Mouse (Mus musculus) cerebellum, adult 2 months (tissue): ENCODE data around the gene Strip2.

Experiments
- CTCF ChIP-seq: fragments of 200-500 bp; IDR thresholded peaks from 2 replicates; pipeline ENCODE4 v1.5.1; 2011; ENCODE audit warnings: low read depth, mild to moderate bottlenecking, control low read depth, low read length, moderate library complexity, borderline replicate concordance; ENCODE audit not compliant: insufficient read depth
- POLR2A ChIP-seq: fragments of 200-500 bp; IDR thresholded peaks from 2 replicates; pipeline ENCODE4 v1.6.1; 2011; ENCODE audit warnings: low read length, control low read depth, borderline replicate concordance; ENCODE audit not compliant: insufficient read depth

DNA sequence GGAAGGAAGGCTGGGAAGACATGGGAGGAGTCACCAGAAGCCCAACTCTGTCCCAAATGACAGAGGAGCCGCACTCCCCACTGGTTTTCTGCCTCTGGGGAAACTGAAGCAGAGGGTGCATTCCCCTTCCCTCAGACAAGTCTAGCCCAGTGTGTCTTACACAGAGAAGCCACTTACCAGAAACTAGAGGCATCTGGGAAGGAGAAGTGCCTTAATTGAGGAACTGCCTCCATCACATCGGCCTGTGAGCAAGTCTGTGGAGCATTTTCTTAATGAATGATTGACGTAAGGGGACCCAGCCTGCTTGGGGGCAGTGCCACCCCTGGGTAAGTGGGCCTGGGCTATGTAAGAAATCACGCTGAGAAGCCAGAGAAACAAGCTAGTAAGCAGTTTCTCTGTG lies 82.0 kb downstream of the Strip2 start:
- TF ChIP-seq CTCF (no peak), POLR2A (no peak)
